Mouse (Mus musculus) E14TG2a.4 (cell line): ENCODE results near the gene Ptprn2.

ENCODE experiments used
- H3K27me3 ChIP-seq: 2 replicates; pipeline ENCODE4 v1.6.1; 2014; ENCODE audit warnings: low read length, control low read depth; ENCODE audit not compliant: insufficient read depth
- H3K36me3 ChIP-seq: 2 replicates; pipeline ENCODE4 v1.6.1; 2014; ENCODE audit warnings: low read length, control low read depth; ENCODE audit not compliant: insufficient read depth
- H3K4me1 ChIP-seq: replicated peaks from 2 replicates; pipeline ENCODE4 v1.6.1; 2014; ENCODE audit warnings: low read depth, low read length, control low read depth
- H3K4me3 ChIP-seq: replicated peaks from 2 replicates; pipeline ENCODE4 v1.5.1; 2014; ENCODE audit warnings: mild to moderate bottlenecking, low read length
- H3K9me3 ChIP-seq: 2 replicates; pipeline ENCODE4 v1.6.1; 2014; ENCODE audit warnings: low read length, control low read depth
- CTCF ChIP-seq: conservative IDR thresholded peaks from 2 replicates; pipeline ENCODE4 v1.5.1; 2014; ENCODE audit warnings: low read length
- NANOG ChIP-seq: IDR thresholded peaks from 2 replicates; pipeline ENCODE4 v1.6.1; 2014; ENCODE audit warnings: borderline replicate concordance, low read length, mixed read lengths
- POU5F1 ChIP-seq: IDR thresholded peaks from 2 replicates; pipeline ENCODE4 v1.6.1; 2014; ENCODE audit warnings: low read length, borderline replicate concordance

Gene Ptprn2

GRCm38 (mm10) chr12:117204905-117205304, 719.4 kb downstream of the Ptprn2 start:
- H3K27me3 ChIP-seq: peaks cover 26% of the 10 kb centered on the region
- H3K9me3 ChIP-seq: no peaks in the 10 kb centered on the region
- H3K4me3 ChIP-seq: no peak overlapping the region
- TF ChIP-seq NANOG: no peak
- no peak for TF ChIP-seq POU5F1
- no peak for TF ChIP-seq CTCF
- H3K36me3 ChIP-seq: no peaks in the 10 kb centered on the region
- H3K4me1 ChIP-seq: peaks cover 34% of the 10 kb centered on the region

GRCm38 (mm10) chr12:117207421-117208120, 722.1 kb downstream of the Ptprn2 start:
- peaks cover 26% of the 10 kb centered on the region for H3K4me1 ChIP-seq
- H3K9me3 ChIP-seq: no peaks in the 10 kb centered on the region
- no peak overlapping the region for H3K4me3 ChIP-seq
- TF ChIP-seq CTCF (no peak), NANOG (no peak), POU5F1 (no peak)
- H3K27me3 ChIP-seq: peaks cover 26% of the 10 kb centered on the region
- no peaks in the 10 kb centered on the region for H3K36me3 ChIP-seq

GRCm38 (mm10) chr12:117210467-117210866, 724.9 kb downstream of the Ptprn2 start:
- Histone ChIP-seq H3K36me3 (no peaks in the 10 kb centered on the region), H3K9me3 (no peaks in the 10 kb centered on the region), H3K4me3 (no peak overlapping the region), H3K4me1 (peaks cover 12% of the 10 kb centered on the region; the same call in 1 of the 2 replicates), H3K27me3 (peaks cover 14% of the 10 kb centered on the region)
- TF ChIP-seq POU5F1: no peak
- no peak for TF ChIP-seq NANOG
- no peak for TF ChIP-seq CTCF

- TF ChIP-seq POU5F1: no peak
- TF ChIP-seq CTCF: no peak
- no peak for TF ChIP-seq NANOG
- H3K9me3 ChIP-seq: no peaks in the 10 kb centered on the region
- H3K36me3 ChIP-seq: no peaks in the 10 kb centered on the region
- no peaks in the 10 kb centered on the region for H3K4me1 ChIP-seq
- no peak overlapping the region for H3K4me3 ChIP-seq
- H3K27me3 ChIP-seq: peaks cover 23% of the 10 kb centered on the region
Observed at GRCm38 (mm10) chr12:117213531-117213930, 728.0 kb downstream of the Ptprn2 start.

- Histone ChIP-seq H3K36me3 (no peaks in the 10 kb centered on the region), H3K4me1 (no peaks in the 10 kb centered on the region), H3K4me3 (no peak overlapping the region), H3K9me3 (no peaks in the 10 kb centered on the region), H3K27me3 (peaks cover 29% of the 10 kb centered on the region)
- TF ChIP-seq NANOG (no peak), CTCF (no peak)
Observed at GRCm38 (mm10) chr12:117214272-117214671, 728.8 kb downstream of the Ptprn2 start.

- no peaks in the 10 kb centered on the region for H3K36me3 ChIP-seq
- TF ChIP-seq POU5F1 (no peak), NANOG (no peak), CTCF (no peak)
- no peak overlapping the region for H3K4me3 ChIP-seq
- no peaks in the 10 kb centered on the region for H3K9me3 ChIP-seq
- H3K27me3 ChIP-seq: peaks cover 33% of the 10 kb centered on the region
- H3K4me1 ChIP-seq: no peaks in the 10 kb centered on the region
Observed at GRCm38 (mm10) chr12:117214919-117215318, 729.4 kb downstream of the Ptprn2 start.

GRCm38 (mm10) chr12:117221909-117222308, 736.4 kb downstream of the Ptprn2 start:
- Histone ChIP-seq H3K4me1 (no peaks in the 10 kb centered on the region), H3K36me3 (no peaks in the 10 kb centered on the region), H3K9me3 (no peaks in the 10 kb centered on the region), H3K27me3 (peaks cover 48% of the 10 kb centered on the region), H3K4me3 (no peak overlapping the region)
- TF ChIP-seq POU5F1 (no peak), CTCF (no peak), NANOG (no peak)

- no peak overlapping the region for H3K4me3 ChIP-seq
- H3K27me3 ChIP-seq: peaks cover 49% of the 10 kb centered on the region
- no peaks in the 10 kb centered on the region for H3K9me3 ChIP-seq
- TF ChIP-seq CTCF: no peak
- no peak for TF ChIP-seq POU5F1
- no peak for TF ChIP-seq NANOG
- no peaks in the 10 kb centered on the region for H3K36me3 ChIP-seq
- no peaks in the 10 kb centered on the region for H3K4me1 ChIP-seq
Observed at GRCm38 (mm10) chr12:117224036-117224435, 738.5 kb downstream of the Ptprn2 start.

- H3K4me3 ChIP-seq: no peak overlapping the region
- no peaks in the 10 kb centered on the region for H3K36me3 ChIP-seq
- TF ChIP-seq CTCF: no peak
- TF ChIP-seq POU5F1: no peak
- no peak for TF ChIP-seq NANOG
- no peaks in the 10 kb centered on the region for H3K4me1 ChIP-seq
- peaks cover 65% of the 10 kb centered on the region for H3K27me3 ChIP-seq
- H3K9me3 ChIP-seq: no peaks in the 10 kb centered on the region
Observed at GRCm38 (mm10) chr12:117227236-117227635, 741.7 kb downstream of the Ptprn2 start.
